Mouse (Mus musculus): Measurements from ENCODE around the gene Krtap3-3. TPM values are rescaled to one million over a fixed set of nuclear protein-coding genes. Genes with fewer than 3 reads are reported as not detected.

Krtap3-3 gene
- polyA plus RNA-seq, 1 experiment from 2014 or later: not detected

- Histone ChIP-seq H3K4me3 (ENCODE audit: low read length) (no peak overlapping the region), H3K9me3 (replicated peaks; ENCODE audit: control insufficient read depth, low read length) (no peaks in the 10 kb centered on the region), H3K9ac (ENCODE audit: low read length) (no peak overlapping the region), H3K4me1 (ENCODE audit: control insufficient read depth, insufficient read depth, low read length) (no peaks in the 10 kb centered on the region), H3K4me2 (ENCODE audit: low read depth, low read length) (no peak overlapping the region), H3K27ac (ENCODE audit: low read length) (no peak overlapping the region), H3K36me3 (ENCODE audit: control insufficient read depth, insufficient read depth) (no peaks in the 10 kb centered on the region), H3K27me3 (ENCODE audit: control insufficient read depth, insufficient read depth, low read length) (no peaks in the 10 kb centered on the region)
- 59% methylated on average over 4 of the region's 4 CpGs for WGBS
- no peak for ATAC-seq (replicated peaks; ENCODE audit: extremely low read depth, insufficient read depth, low FRiP score)
These were observed 22.5 kb upstream of the Krtap3-3 start for GRCm38 (mm10) chr11:99573164-99573563.

DNA sequence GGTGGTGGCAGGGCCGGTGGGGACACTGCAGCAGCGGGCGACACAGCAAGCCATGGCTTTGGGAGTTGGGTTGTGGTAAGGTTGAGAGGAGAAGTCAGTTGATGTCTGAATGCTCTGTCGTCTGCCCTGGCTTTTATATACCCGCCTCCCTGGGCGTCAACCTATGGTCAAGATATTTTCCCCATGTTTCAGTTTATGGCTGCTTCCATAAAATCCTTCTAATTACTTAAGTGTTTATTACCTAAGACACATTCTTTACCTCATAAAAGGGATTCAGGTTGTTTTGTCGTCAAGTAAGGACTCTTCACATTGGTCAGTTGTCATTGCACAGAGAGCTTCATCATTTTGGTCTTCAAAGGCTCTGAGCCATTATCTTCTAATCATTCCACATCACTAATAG is 15.9 kb upstream of the Krtap3-3 start, which contains the start of gene Krtap3-1:
Gene Krtap3-1 (minus strand): TSS at position 101 of the 400 bp plus-strand sequence.
- no peak within 1 kb of the TSS for H3K9ac ChIP-seq (ENCODE audit: low read length)
- no peak within 1 kb of the TSS for H3K4me2 ChIP-seq (ENCODE audit: low read depth, low read length)
- no peak for ATAC-seq (replicated peaks; ENCODE audit: extremely low read depth, insufficient read depth, low FRiP score)
- no peaks in the 10 kb centered on the region for H3K27me3 ChIP-seq (ENCODE audit: control insufficient read depth, insufficient read depth, low read length)
- 86% methylated on average over 7 of the region's 7 CpGs for WGBS
- no peaks in the 10 kb centered on the region for H3K36me3 ChIP-seq (ENCODE audit: control insufficient read depth, insufficient read depth)
- no peak within 1 kb of the TSS for H3K27ac ChIP-seq (ENCODE audit: low read length)
- H3K4me3 ChIP-seq (ENCODE audit: low read length): no peak within 1 kb of the TSS
- no peaks in the 10 kb centered on the region for H3K4me1 ChIP-seq (ENCODE audit: control insufficient read depth, insufficient read depth, low read length)
- H3K9me3 ChIP-seq (replicated peaks; ENCODE audit: control insufficient read depth, low read length): no peaks in the 10 kb centered on the region

GRCm38 (mm10) chr11:99562580-99562979 is 11.9 kb upstream of the Krtap3-3 start:
- H3K9ac ChIP-seq (ENCODE audit: low read length): no peak overlapping the region
- 77% methylated on average over 6 of the region's 6 CpGs for whole genome bisulfite sequencing
- ATAC-seq (replicated peaks; ENCODE audit: extremely low read depth, insufficient read depth, low FRiP score): no peak
- no peak overlapping the region for H3K4me3 ChIP-seq (ENCODE audit: low read length)
- H3K9me3 ChIP-seq (replicated peaks; ENCODE audit: control insufficient read depth, low read length): no peaks in the 10 kb centered on the region
- H3K27me3 ChIP-seq (ENCODE audit: control insufficient read depth, insufficient read depth, low read length): no peaks in the 10 kb centered on the region
- no peak overlapping the region for H3K4me2 ChIP-seq (ENCODE audit: low read depth, low read length)
- H3K36me3 ChIP-seq (ENCODE audit: control insufficient read depth, insufficient read depth): no peaks in the 10 kb centered on the region
- no peak overlapping the region for H3K27ac ChIP-seq (ENCODE audit: low read length)
- H3K4me1 ChIP-seq (ENCODE audit: control insufficient read depth, insufficient read depth, low read length): no peaks in the 10 kb centered on the region; the same call in 1 of the 2 replicates

GRCm38 (mm10) chr11:99559366-99559765 is 8.7 kb upstream of the Krtap3-3 start, which contains the start of gene Gm11939:
TSS of gene Gm11939 (minus strand) at chr11:99559466.
- no peak for ATAC-seq (replicated peaks; ENCODE audit: extremely low read depth, insufficient read depth, low FRiP score)
- H3K36me3 ChIP-seq (ENCODE audit: control insufficient read depth, insufficient read depth): no peaks in the 10 kb centered on the region
- H3K9ac ChIP-seq (ENCODE audit: low read length): no peak within 1 kb of the TSS
- no peak within 1 kb of the TSS for H3K27ac ChIP-seq (ENCODE audit: low read length)
- no peaks in the 10 kb centered on the region; the same call in 1 of the 2 replicates for H3K4me1 ChIP-seq (ENCODE audit: control insufficient read depth, insufficient read depth, low read length)
- no peak within 1 kb of the TSS for H3K4me3 ChIP-seq (ENCODE audit: low read length)
- WGBS: 84% methylated on average over 9 of the region's 9 CpGs
- no peak within 1 kb of the TSS for H3K4me2 ChIP-seq (ENCODE audit: low read depth, low read length)
- H3K27me3 ChIP-seq (ENCODE audit: control insufficient read depth, insufficient read depth, low read length): no peaks in the 10 kb centered on the region
- no peaks in the 10 kb centered on the region for H3K9me3 ChIP-seq (replicated peaks; ENCODE audit: control insufficient read depth, low read length)

DNA sequence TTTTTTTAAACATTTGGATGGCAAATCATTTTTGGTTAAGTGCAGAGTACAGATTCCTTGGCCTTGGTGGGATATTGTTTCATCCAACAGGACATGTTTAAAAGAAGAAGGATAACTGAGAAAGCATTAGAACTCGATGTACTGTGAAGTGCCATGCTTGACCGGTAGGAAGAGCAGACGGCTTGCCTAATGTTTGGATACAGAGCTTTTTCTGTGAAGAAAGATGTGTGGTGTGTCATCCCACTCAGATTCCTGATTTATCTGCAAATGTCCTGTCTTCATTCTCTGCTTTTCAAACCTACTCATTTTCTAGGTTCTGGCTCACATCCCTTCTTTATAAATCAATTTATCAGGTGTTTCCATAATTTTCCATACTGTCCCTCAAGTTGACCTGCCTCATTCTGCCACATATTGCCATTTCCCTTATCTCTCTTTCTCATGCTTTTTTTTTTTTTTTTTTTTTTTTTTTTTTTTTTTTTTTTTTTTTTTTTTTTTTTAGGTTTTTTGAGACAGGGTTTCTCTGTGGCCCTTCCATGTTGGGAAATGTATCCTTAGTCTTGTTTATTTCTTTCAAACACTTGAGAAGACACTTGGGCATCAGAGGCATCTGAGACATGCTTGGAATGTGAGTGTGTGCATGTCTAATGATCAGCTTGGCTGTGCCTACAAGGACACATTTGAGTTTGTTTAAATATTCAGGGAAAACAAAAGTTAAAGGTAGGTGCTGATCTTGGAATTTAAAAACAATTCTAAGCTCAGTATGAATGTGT is 7.5 kb upstream of the Krtap3-3 start:
- Histone ChIP-seq H3K9ac (ENCODE audit: low read length) (no peak overlapping the region), H3K9me3 (replicated peaks; ENCODE audit: control insufficient read depth, low read length) (no peaks in the 10 kb centered on the region), H3K4me1 (ENCODE audit: control insufficient read depth, insufficient read depth, low read length) (no peaks in the 10 kb centered on the region; the same call in 1 of the 2 replicates), H3K4me3 (ENCODE audit: low read length) (no peak overlapping the region), H3K27me3 (ENCODE audit: control insufficient read depth, insufficient read depth, low read length) (no peaks in the 10 kb centered on the region), H3K4me2 (ENCODE audit: low read depth, low read length) (no peak overlapping the region), H3K36me3 (ENCODE audit: control insufficient read depth, insufficient read depth) (no peaks in the 10 kb centered on the region), H3K27ac (ENCODE audit: low read length) (no peak overlapping the region)
- no peak for ATAC-seq (replicated peaks; ENCODE audit: extremely low read depth, insufficient read depth, low FRiP score)
- WGBS: 66% methylated on average over 3 of the region's 3 CpGs

- H3K27ac ChIP-seq (ENCODE audit: low read length): no peak within 1 kb of the TSS
- H3K9me3 ChIP-seq (replicated peaks; ENCODE audit: control insufficient read depth, low read length): no peaks in the 10 kb centered on the region
- H3K9ac ChIP-seq (ENCODE audit: low read length): no peak within 1 kb of the TSS
- no peaks in the 10 kb centered on the region; the same call in 1 of the 2 replicates for H3K4me1 ChIP-seq (ENCODE audit: control insufficient read depth, insufficient read depth, low read length)
- H3K27me3 ChIP-seq (ENCODE audit: control insufficient read depth, insufficient read depth, low read length): no peaks in the 10 kb centered on the region
- ATAC-seq (replicated peaks; ENCODE audit: extremely low read depth, insufficient read depth, low FRiP score): no peak
- H3K4me3 ChIP-seq (ENCODE audit: low read length): no peak within 1 kb of the TSS
- H3K36me3 ChIP-seq (ENCODE audit: control insufficient read depth, insufficient read depth): no peaks in the 10 kb centered on the region
- 64% methylated on average over 2 of the region's 2 CpGs for WGBS
- H3K4me2 ChIP-seq (ENCODE audit: low read depth, low read length): no peak within 1 kb of the TSS
These were observed 6.1 kb upstream of the Krtap3-3 start, which contains the start of gene Krtap3-2 for GRCm38 (mm10) chr11:99556753-99557152. TSS of gene Krtap3-2 (minus strand) at chr11:99556853.

DNA sequence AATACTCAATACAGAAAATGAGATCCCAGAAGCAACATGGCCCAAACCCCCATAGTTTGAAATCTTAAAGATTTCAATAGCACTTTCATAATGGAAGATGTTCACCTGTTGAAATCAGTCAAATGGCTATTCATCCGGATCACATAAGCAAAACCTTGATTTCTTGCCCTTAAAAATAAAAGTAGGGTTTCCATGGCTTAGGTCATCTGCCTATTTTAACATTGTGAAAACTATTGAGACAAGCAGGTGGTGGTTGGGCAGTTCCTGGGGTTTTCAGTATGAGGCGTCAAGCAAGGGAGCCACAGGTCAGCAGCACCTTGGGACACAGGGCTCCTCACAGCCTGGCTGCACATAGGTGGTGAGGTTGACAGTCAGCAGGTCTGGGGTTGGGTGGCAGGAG is 5.5 kb upstream of the Krtap3-3 start:
- Histone ChIP-seq H3K4me2 (ENCODE audit: low read depth, low read length) (no peak overlapping the region), H3K9me3 (replicated peaks; ENCODE audit: control insufficient read depth, low read length) (no peaks in the 10 kb centered on the region), H3K36me3 (ENCODE audit: control insufficient read depth, insufficient read depth) (no peaks in the 10 kb centered on the region), H3K4me1 (ENCODE audit: control insufficient read depth, insufficient read depth, low read length) (no peaks in the 10 kb centered on the region; the same call in 1 of the 2 replicates), H3K27me3 (ENCODE audit: control insufficient read depth, insufficient read depth, low read length) (no peaks in the 10 kb centered on the region), H3K9ac (ENCODE audit: low read length) (no peak overlapping the region), H3K27ac (ENCODE audit: low read length) (no peak overlapping the region), H3K4me3 (ENCODE audit: low read length) (no peak overlapping the region)
- no peak for ATAC-seq (replicated peaks; ENCODE audit: extremely low read depth, insufficient read depth, low FRiP score)
- WGBS: 83% methylated on average over 2 of the region's 2 CpGs

DNA sequence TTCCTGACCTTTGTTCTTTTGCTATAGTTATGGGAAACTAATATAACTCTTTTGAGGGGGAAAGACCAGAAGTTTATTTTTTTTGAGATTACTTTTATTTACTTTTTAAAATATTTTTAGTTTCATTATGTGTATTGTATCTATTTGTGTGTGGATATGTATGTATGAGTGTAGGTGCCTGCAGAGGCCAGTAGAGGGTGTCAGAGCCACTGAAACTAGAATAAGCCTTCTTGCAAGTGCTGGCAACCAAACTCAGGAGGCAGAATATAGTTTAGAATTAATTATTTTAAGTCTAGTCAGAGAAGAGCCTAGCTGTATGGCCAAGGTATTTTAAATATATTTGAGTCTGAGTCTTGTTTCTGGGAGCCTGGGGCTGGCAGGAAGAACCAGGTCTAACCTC is 2.8 kb downstream of the Krtap3-3 start:
- H3K27me3 ChIP-seq (ENCODE audit: control insufficient read depth, insufficient read depth, low read length): no peaks in the 10 kb centered on the region
- no peak overlapping the region for H3K27ac ChIP-seq (ENCODE audit: low read length)
- no peaks in the 10 kb centered on the region for H3K9me3 ChIP-seq (replicated peaks; ENCODE audit: control insufficient read depth, low read length)
- ATAC-seq (replicated peaks; ENCODE audit: extremely low read depth, insufficient read depth, low FRiP score): no peak
- H3K9ac ChIP-seq (ENCODE audit: low read length): no peak overlapping the region
- H3K36me3 ChIP-seq (ENCODE audit: control insufficient read depth, insufficient read depth): no peaks in the 10 kb centered on the region
- no peaks in the 10 kb centered on the region for H3K4me1 ChIP-seq (ENCODE audit: control insufficient read depth, insufficient read depth, low read length)
- H3K4me3 ChIP-seq (ENCODE audit: low read length): no peak overlapping the region
- no peak overlapping the region for H3K4me2 ChIP-seq (ENCODE audit: low read depth, low read length)

DNA sequence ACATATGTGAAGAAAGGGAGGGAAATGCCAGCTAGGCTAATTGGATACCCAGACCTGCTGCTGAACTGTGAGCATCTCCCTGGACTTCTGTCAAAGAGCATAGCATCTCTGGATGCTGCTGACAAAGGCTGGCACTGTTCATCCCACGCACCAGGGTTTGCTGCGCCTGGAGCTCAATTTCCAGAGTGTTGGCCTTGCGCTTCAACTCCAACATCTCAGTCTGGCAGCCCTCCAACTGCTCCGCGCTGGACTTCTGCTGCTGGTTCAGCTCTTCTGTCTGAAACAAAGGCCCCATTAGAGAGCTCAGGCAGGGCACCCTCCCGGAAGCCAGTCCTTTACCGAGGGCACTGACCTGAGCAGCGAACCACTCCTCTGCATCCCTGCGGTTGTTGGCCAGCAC is 10.9 kb downstream of the Krtap3-3 start:
- H3K4me3 ChIP-seq (ENCODE audit: low read length): no peak overlapping the region
- no peak for ATAC-seq (replicated peaks; ENCODE audit: extremely low read depth, insufficient read depth, low FRiP score)
- no peaks in the 10 kb centered on the region for H3K36me3 ChIP-seq (ENCODE audit: control insufficient read depth, insufficient read depth)
- no peak overlapping the region for H3K27ac ChIP-seq (ENCODE audit: low read length)
- H3K9me3 ChIP-seq (replicated peaks; ENCODE audit: control insufficient read depth, low read length): no peaks in the 10 kb centered on the region
- no peaks in the 10 kb centered on the region for H3K4me1 ChIP-seq (ENCODE audit: control insufficient read depth, insufficient read depth, low read length)
- H3K4me2 ChIP-seq (ENCODE audit: low read depth, low read length): no peak overlapping the region
- H3K27me3 ChIP-seq (ENCODE audit: control insufficient read depth, insufficient read depth, low read length): no peaks in the 10 kb centered on the region
- WGBS: 48% methylated on average over 9 of the region's 9 CpGs
- H3K9ac ChIP-seq (ENCODE audit: low read length): no peak overlapping the region
